In genomic region chr10:117664208-117664925, GRCm38 (mm10) we compare ENCODE assay signal across 8 mouse cellular contexts. TPM values are rescaled to one million over a fixed set of nuclear protein-coding genes. Genes with fewer than 3 reads are reported as not detected.
DNase-seq lines count a peak whose midpoint lies in the region; ATAC-seq lines count a peak whose summit lies in the region.
"Had no signal": no experiment of that assay in that cellular context is flagged by ENCODE, and none has a peak within 500 bp of the region (broad histone marks: within the 10 kb centered on the region; RNA-seq: fewer than 3 reads in every experiment).

No protein-coding gene starts in this region.

- no peaks in the 10 kb centered on the region for H3K9me3 ChIP-seq in kidney, embryonic 16.5 days (ENCODE audit: low read length)
- H3K9me3 ChIP-seq in embryonic facial prominence, embryonic 12.5 days, result no peaks in the 10 kb centered on the region
- no peaks in the 10 kb centered on the region for H3K9me3 ChIP-seq in intestine, embryonic 14.5 days (ENCODE audit: control insufficient read depth, low read length)
- H3K9me3 ChIP-seq in midbrain, embryonic 15.5 days, result no peaks in the 10 kb centered on the region

- no peaks in the 10 kb centered on the region for H3K36me3 ChIP-seq in kidney, embryonic 16.5 days (ENCODE audit: insufficient read depth, low read length)
- no peaks in the 10 kb centered on the region for H3K36me3 ChIP-seq in embryonic facial prominence, embryonic 12.5 days
- H3K36me3 ChIP-seq in intestine, embryonic 14.5 days (ENCODE audit: control insufficient read depth, insufficient read depth, low read length), result no peaks in the 10 kb centered on the region
- no peaks in the 10 kb centered on the region for H3K36me3 ChIP-seq in midbrain, embryonic 15.5 days (replicated peaks)

- H3K27me3 ChIP-seq in kidney, embryonic 16.5 days (ENCODE audit: insufficient read depth, low read length), result no peaks in the 10 kb centered on the region
- no peaks in the 10 kb centered on the region for H3K27me3 ChIP-seq in embryonic facial prominence, embryonic 12.5 days
- no peaks in the 10 kb centered on the region for H3K27me3 ChIP-seq in intestine, embryonic 14.5 days (replicated peaks; ENCODE audit: control insufficient read depth, insufficient read depth, low read length)
- no peaks in the 10 kb centered on the region for H3K27me3 ChIP-seq in midbrain, embryonic 15.5 days (replicated peaks)

- 44% methylated on average over 14 of the region's 14 CpGs for WGBS in kidney, embryonic 16.5 days
- 51% methylated on average over 14 of the region's 14 CpGs for WGBS in embryonic facial prominence, embryonic 12.5 days
- 50% methylated on average over 14 of the region's 14 CpGs for WGBS in intestine, embryonic 14.5 days
- 59% methylated on average over 14 of the region's 14 CpGs for WGBS in midbrain, embryonic 15.5 days

- H3K4me1 ChIP-seq in kidney, embryonic 16.5 days (ENCODE audit: insufficient read depth, low read length), result peaks cover 24% of the 10 kb centered on the region; the same call in 1 of the 2 replicates
- H3K4me1 ChIP-seq in embryonic facial prominence, embryonic 12.5 days, result peaks cover 21% of the 10 kb centered on the region
- H3K4me1 ChIP-seq in intestine, embryonic 14.5 days (replicated peaks; ENCODE audit: control insufficient read depth, insufficient read depth, low read length), result peaks cover 6% of the 10 kb centered on the region
- no peaks in the 10 kb centered on the region for H3K4me1 ChIP-seq in midbrain, embryonic 15.5 days

- no peak for DNase-seq in kidney, adult 9 months
- DNase-seq in intestine, embryonic 14.5 days (ENCODE audit: low spot score), result no peak
- no peak for DNase-seq in embryo, embryonic 10 days (ENCODE audit: low spot score)
- DNase-seq: thymus, postnatal 14 days had no signal

- H3K4me3 ChIP-seq in kidney, embryonic 16.5 days (ENCODE audit: low read length), result peak overlapping the region; percentile 21
- no peak overlapping the region for H3K4me3 ChIP-seq in embryonic facial prominence, embryonic 12.5 days
- peak overlapping the region; percentile 18; the same call in 1 of the 2 replicates for H3K4me3 ChIP-seq in intestine, embryonic 14.5 days (ENCODE audit: low read depth, low read length)
- H3K4me3 ChIP-seq in midbrain, embryonic 15.5 days, result no peak overlapping the region

- H3K4me2 ChIP-seq in kidney, embryonic 16.5 days (replicated peaks; ENCODE audit: low read depth, low read length), result peak overlapping the region; percentile 47
- peak overlapping the region; percentile 28; the same call in 1 of the 2 replicates for H3K4me2 ChIP-seq in embryonic facial prominence, embryonic 12.5 days (replicated peaks)
- peak overlapping the region; percentile 47 for H3K4me2 ChIP-seq in intestine, embryonic 14.5 days (ENCODE audit: low read length)
- H3K4me2 ChIP-seq in midbrain, embryonic 15.5 days, result peak overlapping the region; percentile 25

- no peak for ATAC-seq in kidney, embryonic 16.5 days (ENCODE audit: low FRiP score, low TSS enrichment)
- ATAC-seq in embryonic facial prominence, embryonic 12.5 days (ENCODE audit: insufficient number of reproducible peaks, insufficient read depth, low FRiP score, low TSS enrichment), result no peak
- ATAC-seq in intestine, embryonic 14.5 days (replicated peaks; ENCODE audit: low FRiP score, low TSS enrichment, low read depth), result no peak
- ATAC-seq in midbrain, embryonic 15.5 days (replicated peaks), result no peak
- no peak for ATAC-seq in erythroblast, adult 5-6 weeks (replicated peaks; ENCODE audit: low FRiP score, poor library complexity, severe bottlenecking)

- H3K27ac ChIP-seq in kidney, embryonic 16.5 days (ENCODE audit: low read length), result peak overlapping the region; percentile 65
- H3K27ac ChIP-seq in embryonic facial prominence, embryonic 12.5 days, result no peak overlapping the region
- H3K27ac ChIP-seq in intestine, embryonic 14.5 days (ENCODE audit: low read depth), result peak overlapping the region; percentile 43; the same call in 1 of the 2 replicates
- no peak overlapping the region for H3K27ac ChIP-seq in midbrain, embryonic 15.5 days

- peak overlapping the region; percentile 52 for H3K9ac ChIP-seq in kidney, embryonic 16.5 days (replicated peaks; ENCODE audit: low read length)
- H3K9ac ChIP-seq in embryonic facial prominence, embryonic 12.5 days, result no peak overlapping the region
- H3K9ac ChIP-seq in intestine, embryonic 14.5 days (ENCODE audit: low read length), result no peak overlapping the region
- no peak overlapping the region for H3K9ac ChIP-seq in midbrain, embryonic 15.5 days

RNA-seq across cellular contexts. Expression of gene Cpm, which starts 35.1 kb away (rescaled TPM):
- polyA plus RNA-seq in kidney, embryonic 16.5 days (2015; fragmentation: Nextera tagmentation; extraction: Ambion mirVana), result 31.2 and 33.6 TPM in 2 replicates
- polyA plus RNA-seq in embryonic facial prominence, embryonic 12.5 days (2016; fragmentation: Nextera tagmentation; extraction: Ambion mirVana), result 19.3 and 20.4 TPM in 2 replicates
- polyA plus RNA-seq in intestine, embryonic 14.5 days (2014; fragmentation: Nextera tagmentation; extraction: Ambion mirVana), result 66.6 and 85.8 TPM in 2 replicates
- 5.9 and 7.1 TPM in 2 replicates for polyA plus RNA-seq in midbrain, embryonic 15.5 days (2015; fragmentation: Nextera tagmentation; extraction: Ambion mirVana)
- total RNA-seq in erythroblast, adult 5-6 weeks (2015; ENCODE audit: low replicate concordance), result 0.63 TPM in 1 of 2 replicates, not detected in the other
- 0.60 TPM in 1 of 2 replicates, not detected in the other for total RNA-seq in erythroblast, adult 5-6 weeks (2017; ENCODE audit: low replicate concordance)

RNA-seq across cellular contexts. Expression of gene Mdm2, which starts 46.2 kb away (rescaled TPM):
- 46.0 and 50.1 TPM in 2 replicates for polyA plus RNA-seq in kidney, embryonic 16.5 days (2015; fragmentation: Nextera tagmentation; extraction: Ambion mirVana)
- polyA plus RNA-seq in embryonic facial prominence, embryonic 12.5 days (2016; fragmentation: Nextera tagmentation; extraction: Ambion mirVana), result 55.0 and 55.9 TPM in 2 replicates
- 39.7 and 46.7 TPM in 2 replicates for polyA plus RNA-seq in intestine, embryonic 14.5 days (2014; fragmentation: Nextera tagmentation; extraction: Ambion mirVana)
- polyA plus RNA-seq in midbrain, embryonic 15.5 days (2015; fragmentation: Nextera tagmentation; extraction: Ambion mirVana), result 49.8 and 58.2 TPM in 2 replicates
- 29.8 and 38.7 TPM in 2 replicates for total RNA-seq in erythroblast, adult 5-6 weeks (2015; ENCODE audit: low replicate concordance)
- 28.7 and 41.1 TPM in 2 replicates for total RNA-seq in erythroblast, adult 5-6 weeks (2017; ENCODE audit: low replicate concordance)

Comparison
In these comparisons a context has a peak if more than half of its experiments do, and no peak if none do; other contexts are left out.
1. H3K27ac ChIP-seq: peak in kidney, embryonic 16.5 days (single experiment) and intestine, embryonic 14.5 days (single experiment); none in embryonic facial prominence, embryonic 12.5 days (single experiment) and midbrain, embryonic 15.5 days (single experiment).
2. H3K4me3 ChIP-seq: peak in kidney, embryonic 16.5 days (single experiment) and intestine, embryonic 14.5 days (single experiment); none in embryonic facial prominence, embryonic 12.5 days (single experiment) and midbrain, embryonic 15.5 days (single experiment).
3. Peak in every context shown above with its lines, with median percentiles within 50 percentile points of each other: H3K4me2 ChIP-seq.